Mouse (Mus musculus) CH12.LX (cell line): ENCODE results near the gene St6galnac4. TPM values are rescaled to one million over a fixed set of nuclear protein-coding genes. Genes with fewer than 3 reads are reported as not detected.

Source experiments
- DNase-seq: peaks from one replicate; pipeline ENCODE4 v3.0.0-alpha.2; 2013; ENCODE audit errors: extremely low read depth
- H3K27ac ChIP-seq: 2 replicates; pipeline ENCODE4 v1.5.1; 2012; ENCODE audit warnings: low read depth, mild to moderate bottlenecking, control low read depth, moderate library complexity; ENCODE audit not compliant: insufficient read depth
- H3K27me3 ChIP-seq: replicated peaks from 2 replicates; pipeline ENCODE3; 2012; ENCODE audit warnings: inconsistent platforms
- H3K36me3 ChIP-seq, 2 experiments: replicated peaks in 1 of 2; 2 replicates each; pipeline versions ENCODE3 to v1.6.1; 2012; ENCODE audit warnings: inconsistent platforms in 1 of 2, low read length in 1 of 2, mild to moderate bottlenecking in 1 of 2, mixed read lengths in 1 of 2, moderate library complexity in 1 of 2; ENCODE audit not compliant: control insufficient read depth in 1 of 2, insufficient read depth in 1 of 2
- H3K4me1 ChIP-seq, 2 experiments: 2 replicates each; pipeline ENCODE4 v1.6.1; 2012; ENCODE audit warnings: inconsistent platforms in 1 of 2, moderate library complexity in 1 of 2; ENCODE audit not compliant: insufficient read depth in 2 of 2, control insufficient read depth in 1 of 2
- H3K4me2 ChIP-seq: 2 replicates; pipeline ENCODE4 v1.6.1; 2012; ENCODE audit warnings: low read depth, mild to moderate bottlenecking, control low read depth; ENCODE audit not compliant: poor library complexity, insufficient read depth, severe bottlenecking
- H3K4me3 ChIP-seq, 3 experiments: fragments of 150-350 bp in 1 of 3; sonication (generic) in 1 of 3; replicated peaks in 1 of 3; 2 replicates each; pipeline versions ENCODE3 to v1.5.1; 2011 to 2012; ENCODE audit warnings: low read depth in 2 of 3, low read length in 2 of 3, mild to moderate bottlenecking in 2 of 3, moderate library complexity in 2 of 3, control low read depth in 1 of 3, improper control_type of control experiment in 1 of 3, inconsistent platforms in 1 of 3, mixed read lengths in 1 of 3; ENCODE audit not compliant: poor library complexity in 1 of 3
- H3K79me2 ChIP-seq: replicated peaks from 2 replicates; pipeline ENCODE4 v1.6.1; 2012; ENCODE audit warnings: mild to moderate bottlenecking, moderate library complexity; ENCODE audit not compliant: control insufficient read depth, poor library complexity, insufficient read depth, severe bottlenecking; ENCODE audit errors: extremely low read depth
- H3K9ac ChIP-seq: 2 replicates; pipeline ENCODE4 v1.6.1; 2012; ENCODE audit warnings: low read depth, mild to moderate bottlenecking, control low read depth, moderate library complexity; ENCODE audit not compliant: insufficient read depth
- H3K9me3 ChIP-seq: replicated peaks from 2 replicates; pipeline ENCODE3; 2012; ENCODE audit warnings: low read length, inconsistent platforms, mixed read lengths
- CHD1 ChIP-seq: IDR thresholded peaks from 2 replicates; pipeline ENCODE4 v1.6.1; 2012; ENCODE audit warnings: low read depth, low read length, improper control_type of control experiment, inconsistent platforms
- CHD2 ChIP-seq: IDR thresholded peaks from 2 replicates; pipeline ENCODE4 v1.6.1; 2011; ENCODE audit warnings: low read length, improper control_type of control experiment
- CTCF ChIP-seq, 2 experiments: IDR thresholded peaks in 1 of 2; conservative IDR thresholded peaks in 1 of 2; 2 replicates each; pipeline ENCODE4 v1.5.1; 2011 to 2012; ENCODE audit warnings: low read depth in 2 of 2, low read length in 2 of 2, improper control_type of control experiment in 1 of 2, inconsistent platforms in 1 of 2, mild to moderate bottlenecking in 1 of 2, moderate library complexity in 1 of 2
- E2F4 ChIP-seq: IDR thresholded peaks from 2 replicates; pipeline ENCODE4 v1.6.1; 2011; ENCODE audit warnings: low read depth, low read length, improper control_type of control experiment; ENCODE audit not compliant: insufficient replicate concordance
- EP300 ChIP-seq: IDR thresholded peaks from 2 replicates; pipeline ENCODE4 v1.6.1; 2011; ENCODE audit warnings: low read length, improper control_type of control experiment
- ETS1 ChIP-seq: conservative IDR thresholded peaks from 2 replicates; pipeline ENCODE4 v1.6.1; 2012; ENCODE audit warnings: low read depth, mild to moderate bottlenecking, inconsistent platforms, low read length, improper control_type of control experiment, moderate library complexity
- GABPA ChIP-seq: IDR thresholded peaks from 2 replicates; pipeline ENCODE4 v1.6.1; 2012; ENCODE audit warnings: low read depth, low read length, improper control_type of control experiment, inconsistent platforms; ENCODE audit not compliant: insufficient replicate concordance
- HCFC1 ChIP-seq: IDR thresholded peaks from 2 replicates; pipeline ENCODE4 v1.6.1; 2012; ENCODE audit warnings: low read depth, mild to moderate bottlenecking, inconsistent platforms, low read length, improper control_type of control experiment
- IRF4 ChIP-seq: IDR thresholded peaks from 2 replicates; pipeline ENCODE4 v1.6.1; 2014; ENCODE audit warnings: low read depth, mild to moderate bottlenecking, inconsistent platforms, low read length, improper control_type of control experiment
- JUN ChIP-seq: IDR thresholded peaks from 2 replicates; pipeline ENCODE4 v1.6.1; 2011; ENCODE audit warnings: low read depth, mild to moderate bottlenecking, low read length, improper control_type of control experiment, moderate library complexity; ENCODE audit not compliant: insufficient read depth
- KAT2A ChIP-seq: IDR thresholded peaks from 2 replicates; pipeline ENCODE4 v1.6.1; 2012; ENCODE audit warnings: low read length, improper control_type of control experiment, inconsistent platforms; ENCODE audit not compliant: insufficient replicate concordance
- MAFK ChIP-seq: IDR thresholded peaks from 2 replicates; pipeline ENCODE4 v1.6.1; 2011; ENCODE audit warnings: low read length, improper control_type of control experiment; ENCODE audit not compliant: insufficient replicate concordance
- MAX ChIP-seq: IDR thresholded peaks from 2 replicates; pipeline ENCODE4 v1.6.1; 2011; ENCODE audit warnings: low read length, improper control_type of control experiment
- MAZ ChIP-seq: IDR thresholded peaks from 2 replicates; pipeline ENCODE4 v1.6.1; 2012; ENCODE audit warnings: low read depth, mild to moderate bottlenecking, inconsistent platforms, low read length, improper control_type of control experiment, moderate library complexity
- MEF2A ChIP-seq: IDR thresholded peaks from 2 replicates; pipeline ENCODE4 v1.6.1; 2014; ENCODE audit warnings: low read depth, mild to moderate bottlenecking, inconsistent platforms, low read length, improper control_type of control experiment, borderline replicate concordance
- MXI1 ChIP-seq: IDR thresholded peaks from 2 replicates; pipeline ENCODE4 v1.6.1; 2011; ENCODE audit warnings: mild to moderate bottlenecking, low read depth, low read length, improper control_type of control experiment
- NELFE ChIP-seq: IDR thresholded peaks from 2 replicates; pipeline ENCODE4 v1.6.1; 2011; ENCODE audit warnings: low read depth, low read length, improper control_type of control experiment
- NRF1 ChIP-seq: IDR thresholded peaks from 2 replicates; pipeline ENCODE4 v1.6.1; 2014; ENCODE audit warnings: low read depth, mild to moderate bottlenecking, inconsistent platforms, low read length, improper control_type of control experiment, moderate library complexity
- PAX5 ChIP-seq: IDR thresholded peaks from 2 replicates; pipeline ENCODE4 v1.6.1; 2012; ENCODE audit warnings: low read length, inconsistent platforms, mixed read lengths
- POLR2A ChIP-seq: IDR thresholded peaks from 2 replicates; pipeline ENCODE4 v1.6.1; 2011; ENCODE audit warnings: low read depth, mild to moderate bottlenecking, improper control_type of control experiment, low read length
- POLR2AphosphoS2 ChIP-seq: IDR thresholded peaks from 2 replicates; pipeline ENCODE4 v1.6.1; 2011; ENCODE audit warnings: low read depth, low read length, improper control_type of control experiment
- RAD21 ChIP-seq: IDR thresholded peaks from 2 replicates; pipeline ENCODE4 v1.6.1; 2011; ENCODE audit warnings: low read depth, mild to moderate bottlenecking, low read length, improper control_type of control experiment, moderate library complexity
- RCOR1 ChIP-seq: conservative IDR thresholded peaks from 2 replicates; pipeline ENCODE4 v1.6.1; 2012; ENCODE audit warnings: low read depth, mild to moderate bottlenecking, inconsistent platforms, low read length, improper control_type of control experiment
- SIN3A ChIP-seq: IDR thresholded peaks from 2 replicates; pipeline ENCODE4 v1.6.1; 2012; ENCODE audit warnings: low read length, improper control_type of control experiment, inconsistent platforms
- SMC3 ChIP-seq: IDR thresholded peaks from 2 replicates; pipeline ENCODE4 v1.6.1; 2011; ENCODE audit warnings: low read depth, low read length, improper control_type of control experiment
- TBP ChIP-seq: conservative IDR thresholded peaks from 2 replicates; pipeline ENCODE4 v1.6.1; 2011; ENCODE audit warnings: low read depth, low read length, improper control_type of control experiment
- TCF12 ChIP-seq: IDR thresholded peaks from 2 replicates; pipeline ENCODE4 v1.6.1; 2014; ENCODE audit warnings: low read depth, mild to moderate bottlenecking, inconsistent platforms, low read length, improper control_type of control experiment
- UBTF ChIP-seq: IDR thresholded peaks from 2 replicates; pipeline ENCODE4 v1.6.1; 2012; ENCODE audit warnings: low read depth, mild to moderate bottlenecking, inconsistent platforms, low read length, improper control_type of control experiment, moderate library complexity
- USF1 ChIP-seq: IDR thresholded peaks from 2 replicates; pipeline ENCODE4 v1.6.1; 2014; ENCODE audit warnings: low read depth, mild to moderate bottlenecking, inconsistent platforms, low read length, improper control_type of control experiment
- USF2 ChIP-seq: conservative IDR thresholded peaks from 2 replicates; pipeline ENCODE4 v1.6.1; 2011; ENCODE audit warnings: low read depth, low read length, improper control_type of control experiment
- ZC3H11A ChIP-seq: IDR thresholded peaks from 2 replicates; pipeline ENCODE4 v1.6.1; 2012; ENCODE audit warnings: low read depth, mild to moderate bottlenecking, inconsistent platforms, low read length, improper control_type of control experiment
- ZKSCAN1 ChIP-seq: IDR thresholded peaks from 2 replicates; pipeline ENCODE4 v1.6.1; 2012; ENCODE audit warnings: low read depth, inconsistent platforms, low read length, improper control_type of control experiment, borderline replicate concordance
- ZMIZ1 ChIP-seq: IDR thresholded peaks from 2 replicates; pipeline ENCODE4 v1.6.1; 2012; ENCODE audit warnings: low read depth, mild to moderate bottlenecking, inconsistent platforms, low read length, improper control_type of control experiment
- ZNF384 ChIP-seq: IDR thresholded peaks from 2 replicates; pipeline ENCODE4 v1.6.1; 2012; ENCODE audit warnings: low read depth, low read length, improper control_type of control experiment, inconsistent platforms
- dilution Hi-C: fragments of 300-500 bp; cut with MboI; formaldehyde crosslinking; loops from 2 replicates; pipeline ENCODE4 v1.14.3; 2020; ENCODE audit warnings: low sequenced_read_pairs; ENCODE audit not compliant: extremely low pct_unique_long_range_greater_than_20kb, extremely low pct_ligation_motif_present
- in situ Hi-C: fragments of 300-500 bp; cut with MboI; formaldehyde crosslinking; loops from 3 replicates; pipeline ENCODE4 v1.14.3; 2019; ENCODE audit warnings: low sequenced_read_pairs, low pct_ligation_motif_present, low pct_unique_long_range_greater_than_20kb, mixed read lengths
- polyA plus RNA-seq: library from polyadenylated mRNA; unstranded; fragments of >175 nt; gene quantifications from 2 replicates; pipeline ENCODE4 v1.2.1, GENCODE M21; 2012; ENCODE audit warnings: low read depth; ENCODE audit not compliant: insufficient read length
- total RNA-seq, 2 experiments: library from RNA; depleted of rRNA; stranded (reverse); fragments of 300-350 nt in 1 of 2; fragments of >200 nt in 1 of 2; gene quantifications; 2 replicates each; pipeline ENCODE4 v1.2.3; 2012 to 2014

St6galnac4 gene
- total and polyA plus RNA-seq, 3 experiments, result 51.9 to 81.7 (median 58.3) TPM

GRCm38 (mm10) chr2:32606161-32607142 lies 19.6 kb downstream of the St6galnac4 start:
- Histone ChIP-seq H3K79me2 (0 out of 2 replicates have a peak, but pooled peaks cover 2% of the 10 kb centered on the region), H3K4me3 (peak overlapping the region; percentile 85 to 88 (median 87)), H3K9me3 (no peaks in the 10 kb centered on the region), H3K4me2 (peak overlapping the region; percentile 85; the same call in 1 of the 2 replicates), H3K36me3 (peaks cover 0 to 7% of the 10 kb centered on the region in 2 experiments), H3K9ac (peak overlapping the region; percentile 88), H3K4me1 (peaks cover 11 to 47% of the 10 kb centered on the region in 2 experiments), H3K27ac (no peak overlapping the region), H3K27me3 (no peaks in the 10 kb centered on the region)
- dilution Hi-C loops (no loop called here), in situ Hi-C loops (no loop called here)
- DNase-seq, result peak; percentile 80
- TF ChIP-seq ETS1 (no peak), HCFC1 (0 out of 2 replicates have a peak, but pooled peaks have one; percentile 41), E2F4 (no peak), ZNF384 (no peak), USF2 (no peak), JUN (no peak), RCOR1 (no peak), UBTF (0 out of 2 replicates have a peak, but pooled peaks have one; percentile 38), MEF2A (no peak), IRF4 (peak; percentile 34; the same call in 1 of the 2 replicates), PAX5 (no peak), MAZ (no peak), NELFE (no peak), TCF12 (no peak), USF1 (no peak), CHD2 (no peak), POLR2AphosphoS2 (no peak), KAT2A (no peak), ZMIZ1 (no peak), SMC3 (peak; percentile 42), GABPA (no peak), CHD1 (no peak), MXI1 (peak; percentile 14; the same call in 1 of the 2 replicates), SIN3A (no peak), CTCF (conservative IDR thresholded peaks at IDR 0.05 in 1 of 2, IDR thresholded peaks at IDR 0.05 in 1 of 2; ENCODE audit: low read depth in 2 of 2, low read length in 2 of 2) (peak; percentile 65 to 71), RAD21 (peak; percentile 23), POLR2A (peak; percentile 42; the same call in 1 of the 2 replicates), EP300 (no peak), TBP (no peak), ZKSCAN1 (no peak), ZC3H11A (no peak), MAFK (no peak), NRF1 (0 out of 2 replicates have a peak, but pooled peaks have one; percentile 17), MAX (no peak)
